Mouse (Mus musculus) forebrain, embryonic 13.5 days (tissue): Measurements from ENCODE around the gene Foxp1. TPM values are rescaled to one million over a fixed set of nuclear protein-coding genes. Genes with fewer than 3 reads are reported as not detected.

Source experiments
- ATAC-seq: fragments of 200-750 bp; cut with Nextera tagmentation; 2 replicates; pipeline ENCODE4 v1.8.0; 2017
- H3K27ac ChIP-seq: fragments of 300-500 bp; sonication (generic); 2 replicates; pipeline ENCODE4 v1.5.1; 2015; ENCODE audit warnings: inconsistent platforms, mild to moderate bottlenecking, moderate library complexity
- H3K27me3 ChIP-seq: fragments of 300-500 bp; sonication (generic); 2 replicates; pipeline ENCODE4 v1.6.1; 2015; ENCODE audit warnings: mild to moderate bottlenecking, inconsistent platforms
- H3K36me3 ChIP-seq: fragments of 300-500 bp; sonication (generic); 2 replicates; pipeline ENCODE4 v1.6.1; 2015; ENCODE audit warnings: mild to moderate bottlenecking, inconsistent platforms; ENCODE audit not compliant: poor library complexity, severe bottlenecking
- H3K4me1 ChIP-seq: fragments of 300-500 bp; sonication (generic); 2 replicates; pipeline ENCODE4 v1.6.1; 2015; ENCODE audit warnings: inconsistent platforms
- H3K4me2 ChIP-seq: fragments of 300-500 bp; sonication (generic); 2 replicates; pipeline ENCODE4 v1.6.1; 2015; ENCODE audit warnings: inconsistent platforms, mild to moderate bottlenecking, moderate library complexity
- H3K4me3 ChIP-seq: fragments of 300-500 bp; sonication (generic); 2 replicates; pipeline ENCODE4 v1.5.1; 2015; ENCODE audit warnings: mild to moderate bottlenecking, inconsistent platforms
- H3K9ac ChIP-seq: fragments of 300-500 bp; sonication (generic); 2 replicates; pipeline ENCODE4 v1.6.1; 2015; ENCODE audit warnings: mild to moderate bottlenecking, inconsistent platforms
- H3K9me3 ChIP-seq: fragments of 300-500 bp; sonication (generic); replicated peaks from 2 replicates; pipeline ENCODE4 v1.6.1; 2016; ENCODE audit warnings: inconsistent platforms
- whole genome bisulfite sequencing: fragments of 180-500 bp; shearing (Covaris S2); methylation state at CpG from one replicate; pipeline ENCODE4 v1.1.7; 2015; 5-methylcytosine and 5-hydroxymethylcytosine counted together
- microRNA-seq: library from miRNA; unstranded; fragments of <30 nt; microRNA quantifications from one replicate; pipeline ENCODE4, GENCODE M21; 2016
- polyA plus RNA-seq: library from polyadenylated mRNA; unstranded; fragments of >200 nt; fragmentation: Nextera tagmentation; extraction: Ambion mirVana; gene quantifications from 2 replicates; pipeline ENCODE4 v1.2.1, GENCODE M21; 2015

The Foxp1 gene
- polyA plus RNA-seq, 1 experiment from 2014 or later: 51.3 TPM

DNA sequence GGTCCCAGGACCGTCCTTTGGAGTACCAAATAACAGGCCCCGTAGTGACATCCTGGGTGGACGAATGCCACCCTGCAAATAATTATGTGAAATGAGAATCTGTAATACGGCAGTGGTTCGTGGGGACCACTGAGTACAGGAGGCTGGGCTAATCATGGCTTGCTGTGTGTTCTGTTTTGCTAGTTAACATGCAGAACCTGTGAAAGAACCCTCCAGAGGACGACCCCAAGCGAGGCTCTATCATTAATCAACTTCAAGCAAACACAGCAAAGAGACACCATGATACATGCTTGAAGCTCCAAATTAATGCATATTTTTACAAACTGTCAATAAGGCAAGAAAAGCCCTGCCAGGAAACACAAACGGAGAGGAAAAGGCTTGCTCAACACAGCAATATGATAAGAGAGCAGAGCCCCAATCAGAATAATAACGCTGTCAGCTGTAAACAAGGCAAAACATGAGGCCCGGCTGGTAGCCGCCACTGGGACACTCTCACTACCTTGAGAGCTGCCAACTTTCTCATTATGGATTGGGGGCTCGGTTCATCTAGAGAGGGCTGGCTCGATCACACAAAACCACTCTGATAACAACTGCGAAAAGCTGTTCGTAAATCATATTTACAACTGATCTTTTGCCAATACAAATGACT is 591.7 kb downstream of the Foxp1 start:
- no peak overlapping the region for H3K27ac ChIP-seq
- no peaks in the 10 kb centered on the region for H3K9me3 ChIP-seq
- H3K36me3 ChIP-seq: peaks cover 30% of the 10 kb centered on the region
- WGBS: 66% methylated on average over 15 of the region's 15 CpGs
- peaks cover 36% of the 10 kb centered on the region for H3K4me1 ChIP-seq
- no peak overlapping the region for H3K4me2 ChIP-seq
- 0 out of 2 replicates have a peak, but pooled peaks cover 5% of the 10 kb centered on the region for H3K27me3 ChIP-seq
- 0 out of 2 replicates have a peak, but pooled peaks have one; percentile 23 for ATAC-seq
- H3K4me3 ChIP-seq: no peak overlapping the region
- no peak overlapping the region for H3K9ac ChIP-seq

DNA sequence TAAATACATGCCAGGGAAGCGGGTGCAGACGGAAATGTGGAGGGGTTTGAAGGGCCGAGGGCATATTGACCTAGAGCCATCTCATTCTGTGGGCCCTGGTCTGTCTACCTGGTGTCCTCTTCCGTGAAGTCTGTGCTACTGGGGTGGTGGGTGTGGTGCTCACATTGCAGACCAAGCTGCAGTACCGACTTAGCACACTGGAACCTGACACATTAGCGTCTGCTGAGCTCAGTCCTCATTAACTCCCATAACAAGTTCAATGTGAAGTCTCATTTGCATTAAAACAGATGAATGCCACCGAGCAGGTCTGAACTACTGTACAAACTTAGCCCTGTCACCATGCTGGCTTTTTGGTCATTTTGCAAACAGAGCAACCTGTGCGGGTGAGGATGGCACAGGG is 594.2 kb downstream of the Foxp1 start:
- no peaks in the 10 kb centered on the region for H3K27me3 ChIP-seq
- no peak overlapping the region for H3K9ac ChIP-seq
- H3K4me3 ChIP-seq: no peak overlapping the region
- 40% methylated on average over 8 of the region's 8 CpGs for WGBS
- H3K9me3 ChIP-seq: no peaks in the 10 kb centered on the region
- H3K4me2 ChIP-seq: 0 out of 2 replicates have a peak overlapping the region, but pooled peaks have one; percentile 6
- peaks cover 36% of the 10 kb centered on the region for H3K4me1 ChIP-seq
- ATAC-seq: peak; percentile 81
- 0 out of 2 replicates have a peak overlapping the region, but pooled peaks have one; percentile 19 for H3K27ac ChIP-seq
- peaks cover 15% of the 10 kb centered on the region for H3K36me3 ChIP-seq

DNA sequence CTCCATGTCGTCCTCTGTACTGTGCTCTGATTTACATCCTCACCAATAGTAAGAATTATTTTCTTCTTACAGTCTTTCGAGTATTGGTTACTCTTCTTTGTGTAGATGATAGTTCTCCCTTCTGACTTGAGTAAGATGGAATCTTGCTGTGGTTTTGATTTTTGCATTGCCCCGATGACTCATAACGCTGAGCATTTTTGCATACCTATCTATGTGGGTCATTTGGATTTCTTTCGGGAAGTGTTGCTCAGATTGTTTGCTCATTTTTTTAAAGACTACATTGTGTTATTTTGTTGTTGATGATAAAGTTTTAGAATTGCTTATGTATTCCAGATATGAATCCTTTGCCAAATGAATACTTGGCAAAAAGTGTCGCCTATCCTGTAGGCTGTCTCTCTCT is 621.3 kb downstream of the Foxp1 start:
- Histone ChIP-seq H3K27me3 (no peaks in the 10 kb centered on the region), H3K4me2 (no peak overlapping the region), H3K36me3 (no peaks in the 10 kb centered on the region), H3K4me1 (no peaks in the 10 kb centered on the region), H3K4me3 (no peak overlapping the region), H3K9ac (no peak overlapping the region), H3K9me3 (no peaks in the 10 kb centered on the region), H3K27ac (no peak overlapping the region)
- WGBS: 91% methylated on average over 6 of the region's 6 CpGs
- ATAC-seq: no peak

DNA sequence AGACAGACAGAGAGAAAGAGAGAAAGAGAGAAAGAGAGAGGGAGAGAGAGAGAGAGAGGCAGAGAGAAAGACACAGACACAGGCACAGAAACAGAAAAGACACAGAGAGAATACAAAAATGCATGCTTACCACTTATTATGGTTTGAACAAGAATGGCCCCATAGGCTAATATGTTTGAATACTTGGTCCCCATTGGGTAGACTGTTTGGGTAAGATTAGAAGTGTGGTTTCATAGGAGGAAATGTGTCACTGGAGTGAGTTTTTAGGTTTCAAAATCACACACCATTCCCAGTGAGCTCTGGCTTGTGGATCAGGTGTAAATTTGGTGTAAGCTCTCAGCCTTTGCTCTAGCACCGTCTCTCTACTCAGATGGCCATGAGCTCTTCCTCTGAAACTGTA is 644.3 kb downstream of the Foxp1 start:
- Histone ChIP-seq H3K27me3 (no peaks in the 10 kb centered on the region), H3K9me3 (no peaks in the 10 kb centered on the region), H3K4me3 (no peak overlapping the region), H3K27ac (no peak overlapping the region), H3K4me2 (no peak overlapping the region), H3K4me1 (no peaks in the 10 kb centered on the region), H3K36me3 (no peaks in the 10 kb centered on the region), H3K9ac (no peak overlapping the region)
- no peak for ATAC-seq
- WGBS: 76% methylated on average over 1 of the region's 1 CpGs

DNA sequence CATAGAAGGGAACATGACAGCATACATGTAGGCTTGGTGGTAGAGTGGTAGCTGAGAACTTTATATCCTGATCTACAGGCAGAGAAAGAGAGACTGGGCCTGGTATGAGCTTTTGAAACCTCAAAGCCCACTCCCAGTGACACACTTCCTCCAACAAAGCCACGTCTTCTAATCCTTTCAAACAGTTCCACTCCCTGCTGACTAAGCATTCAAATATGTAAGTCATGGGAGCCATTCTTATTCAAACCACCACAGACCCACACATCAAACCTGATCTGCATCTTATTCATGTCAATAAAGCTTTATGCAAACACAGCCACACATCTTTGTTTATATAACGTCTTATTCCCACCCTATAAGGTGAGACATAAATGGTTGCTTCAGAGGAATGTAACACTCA is 646.1 kb downstream of the Foxp1 start:
- no peaks in the 10 kb centered on the region for H3K4me1 ChIP-seq
- WGBS: 46% methylated on average over 2 of the region's 2 CpGs

More for the DNA sequence above, 646.1 kb downstream of the Foxp1 start:
- no peak for ATAC-seq
- no peaks in the 10 kb centered on the region for H3K9me3 ChIP-seq
- no peak overlapping the region for H3K4me3 ChIP-seq
- no peak overlapping the region for H3K27ac ChIP-seq
- no peak overlapping the region for H3K4me2 ChIP-seq
- no peaks in the 10 kb centered on the region for H3K36me3 ChIP-seq
- no peak overlapping the region for H3K9ac ChIP-seq
- H3K27me3 ChIP-seq: no peaks in the 10 kb centered on the region

Small RNAs within 50 kb of the gene (microRNA-seq; reads per million reads assigned to microRNA genes)
- gene Gm22328 (not detected), gene Gm49348 (not detected)

Other genes starting within 250 kb of the Foxp1 start
- 10.5 and 11.5 TPM in 2 replicates for gene Eif4e3, start 144.1 kb upstream of the Foxp1 start, polyA plus RNA-seq
- gene Gm20696, start 144.1 kb upstream of the Foxp1 start, polyA plus RNA-seq: 3.8 and 3.9 TPM in 2 replicates
- 6.6 and 7.6 TPM in 2 replicates for gene Gpr27, start 170.0 kb upstream of the Foxp1 start, polyA plus RNA-seq
- 1.3 and 1.5 TPM in 2 replicates for gene Prok2, start 203.7 kb upstream of the Foxp1 start, polyA plus RNA-seq